Mouse (Mus musculus): ENCODE measurements around the gene Tmem229b. TPM values are rescaled to one million over a fixed set of nuclear protein-coding genes. Genes with fewer than 3 reads are reported as not detected.
A peak's percentile ranks its signal among the peaks of the same experiment; 100 is the strongest.

Gene Tmem229b
- polyA plus RNA-seq (2014; fragmentation: Nextera tagmentation; extraction: Ambion mirVana), result 5.4 and 5.5 TPM in 2 replicates

DNA sequence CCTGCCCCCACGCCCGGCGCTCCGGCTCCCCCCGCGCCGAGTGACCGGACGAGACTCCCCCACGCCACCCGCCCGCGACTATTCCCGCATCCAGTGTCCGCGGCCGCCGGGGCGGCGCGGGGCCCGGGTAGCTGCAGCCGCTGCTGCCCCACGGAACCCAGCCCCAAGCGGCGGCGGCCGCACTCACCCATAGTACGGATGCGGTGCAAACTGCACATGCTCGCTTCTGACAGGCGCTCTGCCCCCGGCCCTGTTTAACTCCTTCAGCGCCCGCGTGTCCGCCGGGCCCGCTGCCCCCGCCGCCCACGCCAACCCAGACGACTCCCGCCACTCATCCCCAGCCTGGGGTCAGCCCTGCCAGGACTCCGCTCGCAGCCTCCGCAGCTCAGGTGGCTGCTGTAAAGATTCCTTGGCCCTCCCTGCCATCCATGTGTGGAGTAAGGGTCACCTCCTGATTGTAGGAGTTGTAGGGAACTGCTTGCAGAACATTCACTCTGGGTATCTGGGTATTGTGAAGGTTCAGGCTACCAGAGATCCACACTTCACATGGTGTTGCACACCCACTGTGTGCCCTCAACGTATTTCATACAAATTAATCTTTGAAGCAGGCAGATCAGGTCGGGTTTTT lies at the start of gene Tmem229b:
Gene Tmem229b, minus strand, starts transcription at position 502 of the 628 bp plus-strand sequence.
- ATAC-seq (replicated peaks; ENCODE audit: low FRiP score), result peak; percentile 58
- no peaks in the 10 kb centered on the region for H3K36me3 ChIP-seq (ENCODE audit: control insufficient read depth, insufficient read depth, low read length)
- WGBS, result 4% methylated on average over 48 of the region's 49 CpGs
- peaks cover 2% of the 10 kb centered on the region; the same call in 1 of the 2 replicates for H3K27me3 ChIP-seq (replicated peaks; ENCODE audit: control insufficient read depth, insufficient read depth, low read length)
- peak within 1 kb of the TSS; percentile 77 for H3K9ac ChIP-seq (ENCODE audit: low read depth, low read length)
- H3K4me1 ChIP-seq (replicated peaks; ENCODE audit: control insufficient read depth, insufficient read depth, low read length), result no peaks in the 10 kb centered on the region
- H3K4me2 ChIP-seq, result peak within 1 kb of the TSS; percentile 84
- no peak within 1 kb of the TSS for H3K27ac ChIP-seq (ENCODE audit: low read depth, low read length)
- peak within 1 kb of the TSS; percentile 82 for H3K4me3 ChIP-seq (ENCODE audit: low read depth, low read length)
- H3K9me3 ChIP-seq (ENCODE audit: control insufficient read depth, low read length), result no peaks in the 10 kb centered on the region
- DNase-seq (ENCODE audit: low spot score), result no peak

DNA sequence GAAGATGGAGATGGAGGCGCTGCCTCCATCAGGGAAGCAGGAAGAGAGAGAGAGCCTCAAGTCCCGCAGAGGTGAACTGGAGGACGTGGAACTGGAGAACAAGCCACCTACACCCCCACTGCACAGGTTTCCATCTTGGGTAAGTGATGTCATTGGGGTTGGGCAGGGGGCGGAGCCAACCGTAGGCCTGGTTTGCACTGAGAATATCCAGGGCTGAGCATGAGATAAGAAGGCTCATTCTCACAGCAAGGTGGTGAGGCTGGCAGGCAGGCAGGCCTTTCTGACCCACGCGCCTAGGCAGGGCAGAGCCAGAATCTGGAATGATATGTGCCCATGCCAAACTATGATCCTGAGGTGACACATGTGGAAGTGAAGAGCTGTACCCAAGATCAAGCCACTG lies 47.8 kb upstream of the Tmem229b start:
- H3K36me3 ChIP-seq (ENCODE audit: control insufficient read depth, insufficient read depth, low read length), result no peaks in the 10 kb centered on the region; the same call in 1 of the 2 replicates
- no peak overlapping the region for H3K4me3 ChIP-seq (ENCODE audit: low read depth, low read length)
- H3K27me3 ChIP-seq (replicated peaks; ENCODE audit: control insufficient read depth, insufficient read depth, low read length), result no peaks in the 10 kb centered on the region
- no peaks in the 10 kb centered on the region; the same call in 1 of the 2 replicates for H3K4me1 ChIP-seq (replicated peaks; ENCODE audit: control insufficient read depth, insufficient read depth, low read length)
- H3K9ac ChIP-seq (ENCODE audit: low read depth, low read length), result no peak overlapping the region
- H3K27ac ChIP-seq (ENCODE audit: low read depth, low read length), result no peak overlapping the region
- 55% methylated on average over 7 of the region's 7 CpGs for WGBS
- ATAC-seq (replicated peaks; ENCODE audit: low FRiP score), result peak; percentile 89
- DNase-seq (ENCODE audit: low spot score), result peak; percentile 34
- H3K4me2 ChIP-seq, result no peak overlapping the region
- no peaks in the 10 kb centered on the region for H3K9me3 ChIP-seq (ENCODE audit: control insufficient read depth, low read length)

DNA sequence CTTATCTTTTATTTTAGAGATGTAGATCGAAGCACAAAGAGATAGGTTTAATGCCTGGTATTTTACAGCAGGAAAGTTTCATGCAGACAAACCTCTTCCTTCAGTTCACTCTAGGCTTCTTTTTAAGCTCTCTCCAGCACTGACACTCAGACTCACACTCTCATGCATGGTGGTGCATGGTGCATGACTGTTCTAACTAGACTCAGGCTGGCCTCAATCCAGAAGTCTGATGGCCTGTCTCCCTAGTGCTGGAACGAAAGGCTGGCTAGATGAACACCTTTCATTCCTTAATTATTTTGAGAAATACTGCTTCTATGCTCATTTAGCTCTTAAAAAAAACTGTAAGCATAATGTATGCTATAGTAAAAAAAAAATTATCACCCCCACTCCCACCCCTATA lies 44.6 kb upstream of the Tmem229b start:
- H3K36me3 ChIP-seq (ENCODE audit: control insufficient read depth, insufficient read depth, low read length), result no peaks in the 10 kb centered on the region
- H3K9me3 ChIP-seq (ENCODE audit: control insufficient read depth, low read length), result no peaks in the 10 kb centered on the region
- DNase-seq (ENCODE audit: low spot score) (no peak), ATAC-seq (replicated peaks; ENCODE audit: low FRiP score) (no peak)
- WGBS, result 85% methylated on average over 2 of the region's 2 CpGs
- H3K4me2 ChIP-seq, result no peak overlapping the region
- H3K4me3 ChIP-seq (ENCODE audit: low read depth, low read length), result no peak overlapping the region
- H3K9ac ChIP-seq (ENCODE audit: low read depth, low read length), result no peak overlapping the region
- H3K4me1 ChIP-seq (replicated peaks; ENCODE audit: control insufficient read depth, insufficient read depth, low read length), result no peaks in the 10 kb centered on the region; the same call in 1 of the 2 replicates
- H3K27me3 ChIP-seq (replicated peaks; ENCODE audit: control insufficient read depth, insufficient read depth, low read length), result no peaks in the 10 kb centered on the region
- H3K27ac ChIP-seq (ENCODE audit: low read depth, low read length), result no peak overlapping the region

DNA sequence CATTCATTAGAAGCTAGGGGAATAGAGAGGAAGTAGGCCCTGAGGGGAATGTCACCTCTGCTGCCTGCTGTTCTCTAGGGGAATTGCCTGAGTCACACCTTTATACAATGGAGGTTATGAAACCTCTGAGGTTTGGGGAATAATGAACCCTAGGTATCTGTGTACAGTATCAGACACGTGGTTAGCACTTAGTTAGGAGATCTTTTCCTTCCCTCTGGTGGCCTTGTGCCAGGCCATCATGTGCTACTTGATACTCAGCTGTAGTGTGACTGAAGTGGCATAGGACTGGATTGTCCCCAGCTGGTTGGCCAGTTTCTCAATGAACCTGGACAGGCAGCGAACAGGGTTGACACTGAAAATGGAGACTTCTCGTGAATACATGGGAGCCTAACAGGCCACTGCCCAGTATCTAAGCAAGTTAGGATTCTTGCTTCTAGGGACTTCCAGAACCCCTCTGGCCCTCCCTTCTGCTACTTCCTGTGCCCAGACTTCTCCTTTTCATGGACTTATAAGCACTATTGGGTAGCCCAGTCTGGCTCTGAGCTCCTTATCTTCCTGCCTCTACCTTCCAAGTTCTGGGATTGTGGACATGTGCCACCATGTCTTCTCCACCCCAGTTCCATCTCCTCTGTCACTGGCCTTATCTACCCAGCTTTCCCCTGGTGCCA lies 43.3 kb upstream of the Tmem229b start:
- no peaks in the 10 kb centered on the region for H3K9me3 ChIP-seq (ENCODE audit: control insufficient read depth, low read length)
- H3K4me1 ChIP-seq (replicated peaks; ENCODE audit: control insufficient read depth, insufficient read depth, low read length), result no peaks in the 10 kb centered on the region; the same call in 1 of the 2 replicates
- H3K27ac ChIP-seq (ENCODE audit: low read depth, low read length), result no peak overlapping the region
- no peak overlapping the region for H3K4me3 ChIP-seq (ENCODE audit: low read depth, low read length)
- H3K27me3 ChIP-seq (replicated peaks; ENCODE audit: control insufficient read depth, insufficient read depth, low read length), result no peaks in the 10 kb centered on the region
- H3K36me3 ChIP-seq (ENCODE audit: control insufficient read depth, insufficient read depth, low read length), result no peaks in the 10 kb centered on the region
- DNase-seq (ENCODE audit: low spot score) (no peak), ATAC-seq (replicated peaks; ENCODE audit: low FRiP score) (no peak)
- no peak overlapping the region for H3K4me2 ChIP-seq
- H3K9ac ChIP-seq (ENCODE audit: low read depth, low read length), result no peak overlapping the region
- WGBS, result 79% methylated on average over 3 of the region's 3 CpGs

DNA sequence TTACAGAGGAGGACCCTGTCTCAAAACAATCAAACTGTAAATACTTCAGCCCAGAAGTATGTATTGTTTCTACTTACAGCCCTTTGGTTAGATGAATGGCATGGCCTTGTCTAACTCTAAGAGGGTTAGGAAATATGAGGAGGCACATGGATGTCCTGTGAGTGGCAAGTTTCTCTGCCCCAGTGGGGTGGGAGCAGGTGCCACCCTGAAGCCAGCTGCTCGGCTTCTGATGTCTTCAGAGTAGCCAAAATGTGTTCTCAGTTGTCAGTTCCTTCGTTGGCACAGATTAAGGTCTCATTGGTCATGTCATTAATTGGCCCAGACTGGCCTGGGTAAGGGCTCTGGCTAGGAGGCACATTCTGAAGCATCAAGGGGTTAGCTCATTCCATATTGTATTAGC lies 42.4 kb upstream of the Tmem229b start:
- Histone ChIP-seq H3K4me3 (ENCODE audit: low read depth, low read length) (no peak overlapping the region), H3K9ac (ENCODE audit: low read depth, low read length) (no peak overlapping the region), H3K36me3 (ENCODE audit: control insufficient read depth, insufficient read depth, low read length) (no peaks in the 10 kb centered on the region), H3K27ac (ENCODE audit: low read depth, low read length) (no peak overlapping the region), H3K4me2 (no peak overlapping the region), H3K4me1 (replicated peaks; ENCODE audit: control insufficient read depth, insufficient read depth, low read length) (no peaks in the 10 kb centered on the region; the same call in 1 of the 2 replicates), H3K9me3 (ENCODE audit: control insufficient read depth, low read length) (no peaks in the 10 kb centered on the region), H3K27me3 (replicated peaks; ENCODE audit: control insufficient read depth, insufficient read depth, low read length) (no peaks in the 10 kb centered on the region)
- ATAC-seq (replicated peaks; ENCODE audit: low FRiP score) (no peak), DNase-seq (ENCODE audit: low spot score) (no peak)
- WGBS, result 78% methylated on average over 2 of the region's 2 CpGs

DNA sequence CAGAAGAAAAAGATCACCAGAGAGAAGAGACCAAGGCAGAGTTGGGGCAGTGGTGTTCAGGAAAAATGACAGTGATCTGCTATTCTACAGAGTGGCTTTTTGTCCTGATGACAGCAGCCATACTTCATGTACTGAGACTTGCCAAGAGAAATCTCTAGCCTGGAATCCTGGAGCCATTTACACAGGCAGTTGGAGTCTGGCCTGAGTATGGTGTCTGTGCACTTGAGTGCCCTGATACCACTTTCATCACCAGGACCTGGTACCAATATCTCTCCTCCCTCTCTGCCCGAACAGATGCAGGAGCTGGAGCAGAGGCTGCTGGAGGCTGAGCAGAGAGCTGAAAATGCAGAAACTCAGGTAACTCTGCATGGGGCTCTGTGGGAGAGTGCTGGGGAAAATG lies 41.5 kb upstream of the Tmem229b start:
- Histone ChIP-seq H3K4me3 (ENCODE audit: low read depth, low read length) (no peak overlapping the region), H3K36me3 (ENCODE audit: control insufficient read depth, insufficient read depth, low read length) (no peaks in the 10 kb centered on the region), H3K27ac (ENCODE audit: low read depth, low read length) (no peak overlapping the region), H3K27me3 (replicated peaks; ENCODE audit: control insufficient read depth, insufficient read depth, low read length) (no peaks in the 10 kb centered on the region), H3K9me3 (ENCODE audit: control insufficient read depth, low read length) (no peaks in the 10 kb centered on the region), H3K9ac (ENCODE audit: low read depth, low read length) (no peak overlapping the region), H3K4me1 (replicated peaks; ENCODE audit: control insufficient read depth, insufficient read depth, low read length) (no peaks in the 10 kb centered on the region; the same call in 1 of the 2 replicates), H3K4me2 (no peak overlapping the region)
- ATAC-seq (replicated peaks; ENCODE audit: low FRiP score) (no peak), DNase-seq (ENCODE audit: low spot score) (no peak)
- WGBS, result 83% methylated on average over 1 of the region's 1 CpGs

DNA sequence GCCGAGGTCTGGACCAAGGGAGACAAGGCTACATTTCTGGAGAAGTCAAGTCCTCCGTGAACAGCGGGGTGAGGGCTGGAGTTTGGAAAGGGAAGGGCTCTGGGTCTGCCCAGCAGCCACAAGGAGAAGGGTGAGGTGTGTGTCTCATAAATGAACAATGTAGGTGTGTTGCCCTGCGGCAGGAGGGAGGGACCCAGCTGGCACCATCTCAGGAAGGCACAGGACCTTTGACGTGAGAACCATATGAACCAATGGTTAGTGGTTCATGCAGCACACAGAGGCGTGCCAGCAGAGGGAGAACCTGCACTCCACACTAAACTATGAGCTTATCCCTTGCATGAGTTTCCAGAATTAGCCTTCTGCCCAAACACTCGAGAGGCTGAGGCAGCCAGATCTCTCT lies 39.8 kb upstream of the Tmem229b start:
- H3K4me2 ChIP-seq, result no peak overlapping the region
- H3K27me3 ChIP-seq (replicated peaks; ENCODE audit: control insufficient read depth, insufficient read depth, low read length), result no peaks in the 10 kb centered on the region
- H3K4me1 ChIP-seq (replicated peaks; ENCODE audit: control insufficient read depth, insufficient read depth, low read length), result no peaks in the 10 kb centered on the region
- ATAC-seq (replicated peaks; ENCODE audit: low FRiP score), result no peak
- H3K4me3 ChIP-seq (ENCODE audit: low read depth, low read length), result no peak overlapping the region
- no peak overlapping the region for H3K9ac ChIP-seq (ENCODE audit: low read depth, low read length)
- no peak for DNase-seq (ENCODE audit: low spot score)
- no peaks in the 10 kb centered on the region for H3K9me3 ChIP-seq (ENCODE audit: control insufficient read depth, low read length)
- H3K36me3 ChIP-seq (ENCODE audit: control insufficient read depth, insufficient read depth, low read length), result no peaks in the 10 kb centered on the region
- WGBS, result 80% methylated on average over 7 of the region's 7 CpGs
- no peak overlapping the region for H3K27ac ChIP-seq (ENCODE audit: low read depth, low read length)

DNA sequence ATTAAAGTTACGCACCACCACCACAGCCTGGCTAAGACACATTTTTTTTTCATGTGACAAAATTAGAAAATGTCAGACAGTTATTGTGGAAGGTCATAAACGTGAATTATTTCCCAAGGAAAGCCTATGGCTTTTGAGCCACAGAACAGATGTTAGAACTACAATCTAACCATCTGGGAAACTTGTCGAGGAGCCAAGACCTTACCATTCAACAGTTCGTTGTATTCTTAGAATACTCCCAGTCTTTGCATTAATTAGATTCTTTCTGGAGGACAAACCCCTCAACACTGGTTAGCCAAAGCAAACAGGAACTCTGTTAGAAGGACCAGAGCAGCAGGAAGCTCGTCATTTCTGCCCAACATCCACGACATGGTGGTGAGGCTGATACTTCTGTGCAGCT lies 38.7 kb upstream of the Tmem229b start:
- Histone ChIP-seq H3K9me3 (ENCODE audit: control insufficient read depth, low read length) (no peaks in the 10 kb centered on the region), H3K27me3 (replicated peaks; ENCODE audit: control insufficient read depth, insufficient read depth, low read length) (no peaks in the 10 kb centered on the region)

DNA sequence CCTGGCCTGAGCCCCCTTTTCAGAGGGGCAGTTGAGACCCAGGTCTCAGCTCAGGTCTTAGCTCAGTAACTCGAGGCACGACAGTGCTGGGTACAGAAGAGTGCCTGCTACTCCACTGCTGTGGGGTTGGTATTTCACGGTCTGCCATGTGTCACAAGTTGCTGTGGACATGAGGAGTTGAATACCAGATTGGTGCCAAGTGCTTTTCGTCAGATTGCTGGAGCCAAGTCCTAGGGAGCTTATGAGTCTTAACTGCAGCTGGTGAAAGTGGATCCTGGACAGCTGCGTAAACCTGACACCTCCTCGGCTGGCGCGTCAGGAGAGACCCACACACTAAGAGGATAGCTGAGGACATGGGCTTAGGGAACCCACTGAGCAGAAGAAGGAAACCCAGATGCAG lies 37.2 kb upstream of the Tmem229b start:
- Histone ChIP-seq H3K27me3 (replicated peaks; ENCODE audit: control insufficient read depth, insufficient read depth, low read length) (no peaks in the 10 kb centered on the region), H3K36me3 (ENCODE audit: control insufficient read depth, insufficient read depth, low read length) (no peaks in the 10 kb centered on the region), H3K27ac (ENCODE audit: low read depth, low read length) (no peak overlapping the region), H3K9ac (ENCODE audit: low read depth, low read length) (no peak overlapping the region), H3K4me1 (replicated peaks; ENCODE audit: control insufficient read depth, insufficient read depth, low read length) (peaks cover 3% of the 10 kb centered on the region; the same call in 1 of the 2 replicates), H3K9me3 (ENCODE audit: control insufficient read depth, low read length) (no peaks in the 10 kb centered on the region), H3K4me2 (no peak overlapping the region), H3K4me3 (ENCODE audit: low read depth, low read length) (no peak overlapping the region)
- DNase-seq (ENCODE audit: low spot score) (no peak), ATAC-seq (replicated peaks; ENCODE audit: low FRiP score) (no peak)
- WGBS, result 77% methylated on average over 8 of the region's 8 CpGs

More for the DNA sequence above, 38.7 kb upstream of the Tmem229b start:
- H3K9ac ChIP-seq (ENCODE audit: low read depth, low read length), result no peak overlapping the region
- DNase-seq (ENCODE audit: low spot score) (no peak), ATAC-seq (replicated peaks; ENCODE audit: low FRiP score) (no peak)
- no peaks in the 10 kb centered on the region for H3K36me3 ChIP-seq (ENCODE audit: control insufficient read depth, insufficient read depth, low read length)
- no peak overlapping the region for H3K4me2 ChIP-seq
- H3K4me3 ChIP-seq (ENCODE audit: low read depth, low read length), result no peak overlapping the region
- no peak overlapping the region for H3K27ac ChIP-seq (ENCODE audit: low read depth, low read length)
- WGBS, result 73% methylated on average over 6 of the region's 6 CpGs
- peaks cover 3% of the 10 kb centered on the region; the same call in 1 of the 2 replicates for H3K4me1 ChIP-seq (replicated peaks; ENCODE audit: control insufficient read depth, insufficient read depth, low read length)

Measured in liver, embryonic 11.5 days (tissue).